Mouse (Mus musculus) neural tube, embryonic 10.5 days (tissue): ENCODE data around the gene Ugt1a8.

Source experiments
- DNase-seq: peaks from one replicate; pipeline ENCODE4 v3.0.0-alpha.2; 2017; ENCODE audit warnings: low spot score; ENCODE audit errors: extremely low spot score

Ugt1a8 gene

DNA sequence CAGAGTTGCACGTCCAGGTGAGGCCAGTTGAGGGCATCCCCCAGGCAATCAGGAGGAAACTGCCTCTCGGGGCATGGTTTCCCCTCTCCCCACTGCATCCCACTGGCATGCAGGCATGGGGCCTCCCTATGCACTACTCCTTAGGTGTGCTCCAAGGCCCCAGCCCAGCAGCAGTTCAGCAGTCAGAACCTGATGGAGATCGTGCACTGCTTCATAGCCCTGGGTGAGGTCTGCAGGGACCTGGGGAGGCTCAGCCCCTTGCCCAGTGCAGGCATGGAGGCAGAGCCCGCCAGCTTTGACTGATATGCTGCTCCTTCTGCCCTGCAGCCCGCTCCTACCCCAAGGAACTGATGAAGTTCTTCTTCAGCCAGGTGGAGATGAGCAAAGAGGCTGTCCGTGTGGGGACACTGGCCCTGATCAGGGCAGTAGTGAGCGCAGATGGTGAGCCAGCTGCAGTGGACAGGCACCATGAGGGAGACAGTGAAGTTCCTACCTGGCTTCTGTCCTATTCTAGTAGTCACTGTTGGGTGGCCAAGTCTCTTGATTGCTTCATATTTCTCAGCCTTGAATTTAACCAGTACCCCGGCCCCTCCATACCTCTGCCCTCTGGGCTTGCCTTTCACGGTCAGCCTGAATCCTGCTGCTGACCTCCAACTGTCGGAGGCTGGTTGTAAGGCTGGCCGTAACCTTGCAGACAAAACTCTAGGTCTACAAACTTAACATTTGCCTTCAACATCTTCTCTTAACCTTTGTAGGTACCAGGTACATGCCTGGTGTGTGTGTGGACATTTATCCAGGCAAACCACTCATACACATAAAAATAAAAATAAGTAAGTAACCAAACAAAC lies 147.7 kb downstream of the Ugt1a8 start:
- no peak for DNase-seq

- no peak for DNase-seq
These were observed 148.3 kb downstream of the Ugt1a8 start for GRCm38 (mm10) chr1:88235894-88236415.

- DNase-seq: no peak
These were observed 149.7 kb downstream of the Ugt1a8 start for GRCm38 (mm10) chr1:88237311-88237710.

- DNase-seq: no peak
These were observed 151.2 kb downstream of the Ugt1a8 start for GRCm38 (mm10) chr1:88238771-88239170.

DNA sequence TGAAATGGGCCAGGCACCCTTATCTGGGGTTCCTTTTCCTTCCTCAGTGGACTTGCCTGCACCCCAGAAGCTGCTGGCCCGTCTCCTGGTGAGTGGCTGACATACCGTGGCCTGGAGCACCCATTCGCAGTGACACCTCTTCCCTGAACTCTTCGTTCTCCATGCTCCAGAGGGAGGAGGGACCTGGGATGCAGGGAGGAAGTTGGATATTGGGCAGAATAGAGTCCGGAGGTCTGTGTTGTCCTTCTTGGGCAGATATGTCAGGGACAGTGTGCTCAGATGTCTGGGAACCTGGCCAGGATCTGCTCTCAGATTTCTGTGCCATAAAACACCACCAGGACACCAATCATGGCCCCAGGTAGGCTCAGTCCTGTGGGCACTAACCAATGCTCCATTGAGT lies 152.5 kb downstream of the Ugt1a8 start:
- DNase-seq: no peak

- DNase-seq: no peak
These were observed 153.0 kb downstream of the Ugt1a8 start for GRCm38 (mm10) chr1:88240579-88240978.

DNA sequence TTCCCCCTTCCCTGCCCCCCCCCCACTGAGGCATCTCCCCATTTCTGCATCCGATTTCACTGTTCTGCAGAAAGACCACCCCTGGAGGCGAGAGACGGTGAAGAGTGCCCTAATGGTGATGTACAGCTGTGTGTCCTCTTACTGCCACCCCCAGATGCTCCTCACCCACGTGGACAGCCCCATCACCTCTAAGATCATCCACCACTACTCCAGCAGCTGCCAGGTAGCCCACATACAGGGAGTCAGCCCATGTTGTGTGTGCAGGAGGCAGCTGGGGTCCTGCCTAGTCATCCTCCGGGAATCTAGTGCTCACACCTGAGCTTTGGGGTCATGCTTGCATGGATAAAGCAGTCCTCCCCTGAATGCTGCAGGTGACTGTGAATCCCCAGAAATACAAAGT lies 156.2 kb downstream of the Ugt1a8 start:
- DNase-seq: no peak

GRCm38 (mm10) chr1:88245881-88246280 lies 158.3 kb downstream of the Ugt1a8 start:
- DNase-seq: no peak

DNA sequence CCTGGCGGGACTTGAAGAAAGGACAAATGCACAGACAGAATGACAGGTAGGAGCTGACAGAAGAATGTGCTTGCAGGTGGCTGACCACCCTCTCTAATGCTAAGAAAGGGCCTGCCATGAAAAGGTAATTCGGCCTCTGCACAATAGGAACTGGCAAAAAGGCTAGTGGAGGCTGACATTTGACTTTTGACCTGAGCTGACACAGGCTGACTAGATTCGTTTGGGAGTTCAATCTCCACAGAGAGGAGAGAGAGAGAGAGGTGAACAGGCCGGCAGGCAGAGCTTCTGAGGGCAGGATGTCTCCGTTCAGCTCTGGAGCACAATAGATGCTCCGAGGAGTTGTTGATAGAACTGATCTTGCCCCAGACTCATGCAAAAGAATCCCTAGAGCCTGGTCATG lies 158.8 kb downstream of the Ugt1a8 start:
- DNase-seq: no peak

DNA sequence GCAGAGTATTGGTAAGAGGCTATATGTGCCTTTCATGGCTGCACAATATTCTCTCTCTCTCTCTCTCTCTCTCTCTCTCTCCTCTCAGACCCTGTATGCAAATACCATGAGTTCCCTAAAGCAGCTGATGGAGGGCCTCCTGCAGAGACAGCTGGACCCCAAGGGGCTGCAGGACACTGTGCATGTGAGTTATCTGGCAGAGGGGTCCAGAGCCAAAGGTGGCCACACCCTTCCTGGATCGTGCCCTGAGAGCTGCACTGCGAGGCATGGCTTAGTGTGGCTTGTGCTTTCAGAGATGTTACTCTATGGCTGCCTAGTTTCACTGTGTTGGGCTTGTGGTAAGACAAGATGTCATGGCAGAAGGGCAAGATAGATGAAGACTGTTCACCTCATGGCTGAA lies 160.0 kb downstream of the Ugt1a8 start:
- no peak for DNase-seq

DNA sequence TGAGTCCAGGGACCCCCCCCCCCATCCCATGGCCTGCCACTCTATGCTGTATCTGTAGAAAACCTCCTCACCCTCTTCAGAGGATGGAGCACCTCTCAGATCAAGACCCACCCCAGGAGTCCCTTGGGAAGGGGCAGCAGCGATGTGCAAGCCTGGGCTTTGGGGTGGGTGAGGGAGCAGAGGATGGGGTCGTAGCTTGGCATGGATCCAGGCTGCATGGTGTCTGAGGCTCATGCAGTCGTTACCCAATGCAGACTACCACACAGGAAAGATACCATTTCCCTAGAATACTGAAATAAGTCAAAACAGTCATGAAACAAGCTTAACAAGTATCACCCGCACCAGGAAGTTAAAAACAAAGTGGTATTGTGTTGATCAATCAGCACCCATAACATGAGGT lies 161.0 kb downstream of the Ugt1a8 start:
- DNase-seq: no peak

- no peak for DNase-seq
These were observed 162.0 kb downstream of the Ugt1a8 start for GRCm38 (mm10) chr1:88249596-88249995.

DNA sequence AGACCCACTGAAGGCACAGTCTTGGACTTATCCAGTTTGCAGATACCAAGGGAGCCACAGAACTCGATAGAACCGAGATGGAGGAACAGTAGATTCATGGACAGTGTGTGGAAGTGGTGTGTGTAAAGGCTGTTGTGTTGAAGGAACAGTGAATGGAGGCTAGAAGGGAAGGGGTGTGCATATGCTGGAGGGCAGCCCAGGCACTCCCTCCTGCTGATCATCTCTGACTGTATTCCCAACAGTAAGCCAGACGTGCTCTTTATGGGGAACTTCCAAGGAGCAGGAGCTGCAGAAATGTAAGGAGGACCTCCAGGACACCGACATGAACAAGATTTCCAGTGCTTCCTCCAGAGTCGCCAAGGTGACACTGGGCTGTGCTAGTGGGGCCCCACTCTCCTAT lies 162.4 kb downstream of the Ugt1a8 start:
- DNase-seq: no peak

DNA sequence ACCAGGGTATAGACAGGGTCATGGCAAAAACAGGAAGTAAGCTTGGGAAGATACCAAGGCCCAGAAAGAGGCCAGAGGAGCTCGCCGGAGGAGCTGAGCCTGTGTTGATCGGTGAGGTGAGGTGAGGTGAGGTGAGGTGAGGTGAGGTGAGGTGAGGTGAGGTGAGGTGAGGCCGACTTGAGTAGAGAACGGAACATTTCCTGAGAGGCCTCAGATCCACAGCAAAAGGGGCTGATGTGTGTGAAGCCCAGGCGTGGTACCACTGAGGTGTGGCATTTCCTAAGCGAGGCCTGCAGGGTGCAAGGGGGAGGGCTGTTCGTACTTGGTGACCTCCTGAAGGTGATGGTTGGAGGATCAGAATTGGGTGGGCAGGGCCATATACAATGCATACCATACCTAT lies 165.5 kb downstream of the Ugt1a8 start:
- no peak for DNase-seq

DNA sequence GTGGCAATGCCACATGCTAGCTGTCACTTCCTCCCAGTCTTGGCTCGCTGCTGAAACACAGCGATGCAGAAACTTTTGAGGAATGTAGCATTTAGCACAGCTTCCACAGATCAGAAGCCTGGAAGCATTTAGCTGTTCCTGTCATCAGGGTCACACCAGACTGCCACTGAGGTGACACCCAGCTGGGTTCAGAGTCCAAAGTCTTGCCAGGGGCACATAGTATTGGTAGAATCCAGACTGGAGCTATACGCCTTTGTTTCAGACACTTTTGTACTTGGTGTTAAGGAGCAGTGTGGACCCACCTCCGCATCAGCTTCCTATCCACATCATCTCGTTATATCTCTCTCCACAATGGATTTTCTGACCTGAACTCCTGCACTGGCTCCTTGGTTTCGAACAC lies 165.9 kb downstream of the Ugt1a8 start:
- no peak for DNase-seq

GRCm38 (mm10) chr1:88254793-88255465 lies 167.3 kb downstream of the Ugt1a8 start:
- no peak for DNase-seq

- DNase-seq: no peak
These were observed 167.8 kb downstream of the Ugt1a8 start for GRCm38 (mm10) chr1:88255466-88255857.

GRCm38 (mm10) chr1:88255989-88256754 lies 168.6 kb downstream of the Ugt1a8 start:
- no peak for DNase-seq

GRCm38 (mm10) chr1:88256886-88257663 lies 169.5 kb downstream of the Ugt1a8 start:
- no peak for DNase-seq

- no peak for DNase-seq
These were observed 170.1 kb downstream of the Ugt1a8 start for GRCm38 (mm10) chr1:88257681-88258080.

DNA sequence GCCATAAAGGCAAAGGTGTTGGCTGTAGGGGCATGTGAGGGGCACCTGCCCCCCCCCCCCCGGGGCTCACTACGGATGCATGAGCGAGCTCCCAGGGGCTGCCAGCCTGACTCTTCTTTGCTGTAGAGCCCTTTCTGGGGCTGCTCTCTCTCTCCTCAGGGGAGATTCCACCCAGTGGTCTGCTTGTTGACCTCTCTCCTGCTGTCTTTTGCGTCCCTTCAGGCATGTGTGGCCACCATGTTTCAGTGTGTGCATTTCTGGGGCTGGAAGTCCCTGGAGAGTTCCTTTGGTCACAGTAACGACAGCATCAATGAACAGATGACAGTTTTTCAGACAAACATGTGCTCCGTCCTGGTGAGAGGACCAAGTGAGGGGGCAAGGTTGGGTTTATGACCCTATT lies 170.7 kb downstream of the Ugt1a8 start:
- DNase-seq: no peak
